Mouse (Mus musculus) hindbrain, embryonic 13.5 days (tissue): ENCODE data around the gene Rap1gap. TPM values are rescaled to one million over a fixed set of nuclear protein-coding genes. Genes with fewer than 3 reads are reported as not detected.
A peak's percentile ranks its signal among the peaks of the same experiment; 100 is the strongest.

Experiments used
- ATAC-seq: fragments of 200-750 bp; cut with Nextera tagmentation; 2 replicates; pipeline ENCODE4 v1.8.0; 2017; ENCODE audit warnings: moderate TSS enrichment; ENCODE audit not compliant: low FRiP score
- H3K27ac ChIP-seq: fragments of 300-500 bp; sonication (generic); 2 replicates; pipeline ENCODE4 v1.5.1; 2015; ENCODE audit warnings: inconsistent platforms, mild to moderate bottlenecking, moderate library complexity
- H3K27me3 ChIP-seq: fragments of 300-500 bp; sonication (generic); 2 replicates; pipeline ENCODE4 v1.6.1; 2015; ENCODE audit warnings: mild to moderate bottlenecking, inconsistent platforms
- H3K36me3 ChIP-seq: fragments of 300-500 bp; sonication (generic); 2 replicates; pipeline ENCODE4 v1.6.1; 2015; ENCODE audit warnings: mild to moderate bottlenecking, inconsistent platforms
- H3K4me1 ChIP-seq: fragments of 300-500 bp; sonication (generic); replicated peaks from 2 replicates; pipeline ENCODE4 v1.6.1; 2015; ENCODE audit warnings: inconsistent platforms
- H3K4me2 ChIP-seq: fragments of 300-500 bp; sonication (generic); 2 replicates; pipeline ENCODE4 v1.6.1; 2015; ENCODE audit warnings: inconsistent platforms, mild to moderate bottlenecking, moderate library complexity
- H3K4me3 ChIP-seq: fragments of 300-500 bp; sonication (generic); 2 replicates; pipeline ENCODE4 v1.5.1; 2015; ENCODE audit warnings: mild to moderate bottlenecking, inconsistent platforms
- H3K9ac ChIP-seq: fragments of 300-500 bp; sonication (generic); 2 replicates; pipeline ENCODE4 v1.6.1; 2015; ENCODE audit warnings: mild to moderate bottlenecking, inconsistent platforms
- H3K9me3 ChIP-seq: fragments of 300-500 bp; sonication (generic); 2 replicates; pipeline ENCODE4 v1.6.1; 2016; ENCODE audit warnings: inconsistent platforms
- WGBS: fragments of 180-500 bp; shearing (Covaris S2); methylation state at CpG from one replicate; pipeline ENCODE4 v1.1.7; 2015; 5-methylcytosine and 5-hydroxymethylcytosine counted together
- polyA plus RNA-seq: library from polyadenylated mRNA; unstranded; fragments of >200 nt; fragmentation: Nextera tagmentation; extraction: Ambion mirVana; gene quantifications from 2 replicates; pipeline ENCODE4 v1.2.1, GENCODE M21; 2015

The Rap1gap gene
- polyA plus RNA-seq, 1 experiment from 2014 or later, result 39.2 TPM

DNA sequence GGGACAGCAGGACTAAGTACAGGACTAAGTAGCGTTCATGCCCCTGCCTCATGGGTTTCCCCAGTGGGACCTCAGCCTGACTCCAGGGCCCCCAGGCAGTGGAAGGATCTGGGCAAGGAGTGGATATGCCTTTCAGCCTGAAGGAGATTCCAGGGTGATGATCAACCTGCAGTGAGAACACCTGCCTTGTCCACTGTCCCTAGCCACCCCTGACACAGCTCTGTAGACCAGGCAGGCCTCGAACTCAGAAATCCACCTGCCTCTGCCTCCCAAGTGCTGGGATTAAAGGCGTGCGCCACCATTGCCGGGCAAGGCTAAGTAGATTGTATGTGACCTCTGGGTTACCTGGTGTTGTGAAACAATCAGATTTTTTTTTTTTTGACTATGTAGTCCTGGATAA is 1.3 kb downstream of the Rap1gap start:
- no peaks in the 10 kb centered on the region for H3K36me3 ChIP-seq
- peak overlapping the region; percentile 62 for H3K4me3 ChIP-seq
- H3K4me1 ChIP-seq, result peaks cover 54% of the 10 kb centered on the region
- H3K9me3 ChIP-seq, result no peaks in the 10 kb centered on the region
- 86% methylated on average over 5 of the region's 5 CpGs for WGBS
- peaks cover 30% of the 10 kb centered on the region for H3K27me3 ChIP-seq
- no peak for ATAC-seq
- no peak overlapping the region for H3K27ac ChIP-seq
- H3K4me2 ChIP-seq, result peak overlapping the region; percentile 85
- peak overlapping the region; percentile 91 for H3K9ac ChIP-seq

DNA sequence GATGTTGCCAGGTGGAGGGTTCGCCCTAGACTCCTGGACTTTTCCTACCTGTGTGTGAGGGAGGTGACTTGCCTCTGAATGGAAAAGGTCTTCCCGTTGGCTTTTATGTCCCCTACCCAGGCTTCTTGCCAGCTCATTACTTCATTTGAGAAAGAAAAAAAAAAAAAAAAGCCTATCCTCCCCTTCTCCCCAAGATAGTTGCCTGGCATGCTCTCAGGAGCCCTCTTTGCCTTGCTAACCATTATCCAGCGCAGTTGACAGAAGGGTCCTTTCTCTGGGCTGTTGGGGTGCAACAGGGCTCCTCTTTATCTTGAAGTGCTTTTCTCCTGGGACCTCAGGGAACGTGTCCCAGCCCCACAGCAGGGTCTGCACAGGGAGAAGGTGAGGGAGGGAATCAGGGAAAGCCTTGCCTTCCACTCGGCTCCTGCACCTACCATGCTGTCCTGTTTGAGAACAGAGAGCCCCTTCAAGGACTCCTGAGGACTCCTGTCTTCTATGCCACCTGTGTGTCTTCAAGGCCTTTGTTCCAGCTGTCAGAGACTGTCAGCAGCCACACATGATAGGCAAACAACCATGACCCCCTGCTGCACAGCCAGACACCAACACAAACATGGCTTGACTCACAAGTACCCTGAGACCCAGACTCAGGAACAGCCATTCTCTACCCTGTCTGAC is 1.9 kb downstream of the Rap1gap start:
- Histone ChIP-seq H3K27ac (no peak overlapping the region), H3K27me3 (peaks cover 30% of the 10 kb centered on the region), H3K9ac (peak overlapping the region; percentile 59), H3K36me3 (no peaks in the 10 kb centered on the region), H3K4me2 (peak overlapping the region; percentile 85; the same call in 1 of the 2 replicates), H3K4me3 (no peak overlapping the region), H3K4me1 (peaks cover 50% of the 10 kb centered on the region), H3K9me3 (no peaks in the 10 kb centered on the region)
- 50% methylated on average over 5 of the region's 5 CpGs for WGBS
- ATAC-seq, result no peak

DNA sequence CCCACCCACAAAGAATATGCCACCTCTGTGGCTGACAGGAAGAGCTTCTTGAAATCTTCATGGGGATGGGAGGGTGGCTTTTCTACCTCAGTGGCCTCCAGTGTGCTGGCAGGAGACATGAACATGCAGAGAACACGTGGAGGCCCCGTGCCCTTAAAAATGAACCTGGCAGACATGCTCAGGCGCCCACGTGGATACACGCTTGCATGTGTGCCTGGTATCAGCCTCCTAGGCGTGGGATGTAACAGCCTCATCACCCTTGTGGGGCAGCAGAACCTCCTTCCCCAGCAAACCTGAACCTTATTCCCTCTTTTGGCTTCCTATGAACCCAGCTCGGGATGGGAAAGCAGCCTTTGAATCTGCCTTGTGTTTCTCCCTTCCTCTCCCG is 2.4 kb downstream of the Rap1gap start:
- Histone ChIP-seq H3K27ac (0 out of 2 replicates have a peak overlapping the region, but pooled peaks have one; percentile 40), H3K4me3 (no peak overlapping the region), H3K4me1 (peaks cover 47% of the 10 kb centered on the region), H3K4me2 (peak overlapping the region; percentile 85; the same call in 1 of the 2 replicates), H3K36me3 (no peaks in the 10 kb centered on the region), H3K9me3 (no peaks in the 10 kb centered on the region), H3K9ac (peak overlapping the region; percentile 59), H3K27me3 (peaks cover 34% of the 10 kb centered on the region)
- ATAC-seq, result no peak
- WGBS, result 60% methylated on average over 8 of the region's 8 CpGs

DNA sequence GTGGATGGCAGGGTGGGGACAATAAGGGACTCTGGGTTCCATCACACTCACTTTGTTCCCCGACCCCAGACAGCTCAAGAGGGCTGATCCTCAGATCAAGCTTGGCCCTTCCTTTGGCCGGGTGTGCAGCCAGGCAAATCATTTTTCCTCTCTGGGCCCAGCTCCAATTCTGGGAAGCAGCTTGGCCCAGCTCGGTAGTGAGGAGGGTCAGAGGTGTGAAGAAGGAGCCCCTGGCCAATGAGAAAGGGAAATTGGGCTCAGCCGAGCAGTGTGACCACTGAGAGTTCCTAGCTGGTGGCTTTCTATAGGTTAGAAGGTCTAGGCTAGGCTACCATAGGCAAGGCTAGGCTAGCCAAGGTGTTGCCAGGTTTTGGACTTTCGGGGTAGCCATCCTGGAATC is 3.2 kb downstream of the Rap1gap start:
- H3K27me3 ChIP-seq, result peaks cover 35% of the 10 kb centered on the region
- no peaks in the 10 kb centered on the region for H3K9me3 ChIP-seq
- WGBS, result 61% methylated on average over 5 of the region's 5 CpGs

DNA sequence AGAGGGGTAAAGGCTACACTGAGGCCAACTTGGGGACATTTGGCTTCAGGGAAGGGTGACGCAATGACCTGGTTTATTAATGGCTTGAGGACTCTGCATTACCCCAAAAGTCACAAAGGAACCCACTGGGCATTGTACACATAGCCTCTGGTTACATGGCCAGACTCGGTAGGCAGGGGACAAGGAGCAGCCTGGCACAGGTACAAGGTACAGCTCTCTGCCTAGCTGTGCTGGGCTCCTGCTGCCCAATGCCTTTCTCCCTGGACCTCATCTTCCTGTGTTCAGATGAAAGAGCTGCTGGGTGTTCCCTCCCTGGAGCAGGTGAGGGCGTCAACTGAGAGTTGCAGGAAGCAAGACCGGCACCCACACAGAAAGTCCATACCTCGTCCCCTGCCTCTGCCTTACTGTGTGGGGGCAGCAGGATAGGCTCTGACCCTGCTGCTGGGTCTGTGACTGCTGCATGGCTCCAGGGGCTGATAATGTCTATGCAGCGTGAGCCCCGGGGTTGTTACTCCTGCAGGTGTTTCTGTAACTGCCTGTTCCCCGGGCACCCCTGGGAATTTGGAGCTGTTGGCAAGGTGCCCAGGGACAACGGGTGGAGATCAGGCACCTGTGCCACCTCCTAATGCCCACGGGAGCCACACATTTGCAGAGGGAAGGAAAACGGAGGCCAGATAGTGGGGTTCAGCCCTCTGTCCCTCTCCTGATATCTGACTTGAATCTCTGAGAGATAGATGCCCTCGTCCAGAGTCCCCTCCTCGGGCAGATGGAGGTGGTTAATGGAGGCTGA is 7.4 kb downstream of the Rap1gap start:
- Histone ChIP-seq H3K27ac (no peak overlapping the region), H3K9ac (no peak overlapping the region), H3K36me3 (no peaks in the 10 kb centered on the region), H3K27me3 (peaks cover 8% of the 10 kb centered on the region; the same call in 1 of the 2 replicates), H3K9me3 (no peaks in the 10 kb centered on the region), H3K4me1 (peaks cover 34% of the 10 kb centered on the region), H3K4me2 (no peak overlapping the region), H3K4me3 (no peak overlapping the region)
- 76% methylated on average over 13 of the region's 13 CpGs for WGBS
- no peak for ATAC-seq

More for the DNA sequence above, 3.2 kb downstream of the Rap1gap start:
- H3K36me3 ChIP-seq, result no peaks in the 10 kb centered on the region
- no peak for ATAC-seq
- H3K27ac ChIP-seq, result peak overlapping the region; percentile 40; the same call in 1 of the 2 replicates
- H3K4me1 ChIP-seq, result peaks cover 49% of the 10 kb centered on the region
- H3K9ac ChIP-seq, result peak overlapping the region; percentile 59; the same call in 1 of the 2 replicates
- H3K4me3 ChIP-seq, result no peak overlapping the region
- no peak overlapping the region for H3K4me2 ChIP-seq

DNA sequence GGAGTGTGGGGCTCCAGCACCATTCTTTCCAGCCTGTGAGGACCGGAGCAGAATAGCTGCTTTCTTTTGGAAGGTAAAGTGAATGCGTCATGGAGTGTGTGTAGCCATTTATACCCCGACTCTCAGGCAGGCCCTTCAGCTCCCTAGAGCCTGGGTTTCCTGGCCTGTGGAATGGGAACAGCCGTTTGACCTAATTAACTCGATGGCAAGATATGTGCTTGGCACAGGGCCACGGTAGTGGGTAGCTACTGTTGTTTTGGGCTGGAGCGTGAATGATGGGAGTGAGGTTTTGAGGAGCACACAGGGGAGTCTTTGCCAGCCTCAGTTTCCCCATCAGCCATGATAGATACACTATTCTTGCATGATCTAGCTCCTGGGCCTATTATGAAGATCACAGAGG is 11.0 kb downstream of the Rap1gap start:
- no peak overlapping the region for H3K9ac ChIP-seq
- ATAC-seq, result no peak
- H3K27me3 ChIP-seq, result peaks cover 25% of the 10 kb centered on the region; the same call in 1 of the 2 replicates
- no peaks in the 10 kb centered on the region for H3K36me3 ChIP-seq
- no peak overlapping the region for H3K4me3 ChIP-seq
- H3K27ac ChIP-seq, result no peak overlapping the region
- no peak overlapping the region for H3K4me2 ChIP-seq
- H3K9me3 ChIP-seq, result no peaks in the 10 kb centered on the region
- peaks cover 26% of the 10 kb centered on the region for H3K4me1 ChIP-seq
- WGBS, result 58% methylated on average over 7 of the region's 7 CpGs

DNA sequence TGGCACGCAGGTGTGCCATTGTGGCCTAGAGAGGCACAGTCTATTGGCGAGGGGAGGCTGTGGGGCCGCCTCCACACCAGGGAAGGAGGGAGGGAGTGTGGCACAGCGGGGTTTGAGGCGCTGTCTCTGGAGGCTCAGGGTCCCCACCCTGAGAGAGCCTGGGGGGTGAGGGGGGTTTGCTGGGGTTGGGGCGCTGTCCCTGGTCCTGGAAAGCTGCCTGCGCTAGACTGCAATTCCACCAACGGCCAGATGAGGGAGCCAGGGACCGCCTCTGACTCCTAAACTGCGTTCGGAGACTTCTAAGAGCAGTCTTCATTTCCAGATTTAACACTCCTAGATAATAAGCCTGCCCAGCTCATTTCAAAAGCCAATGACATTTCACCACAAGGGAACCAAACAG is 11.5 kb downstream of the Rap1gap start:
- Histone ChIP-seq H3K36me3 (no peaks in the 10 kb centered on the region), H3K27ac (no peak overlapping the region), H3K9me3 (no peaks in the 10 kb centered on the region), H3K4me2 (no peak overlapping the region), H3K4me1 (peaks cover 31% of the 10 kb centered on the region), H3K4me3 (no peak overlapping the region), H3K9ac (no peak overlapping the region), H3K27me3 (peaks cover 29% of the 10 kb centered on the region; the same call in 1 of the 2 replicates)
- no peak for ATAC-seq
- 11% methylated on average over 11 of the region's 11 CpGs for WGBS

DNA sequence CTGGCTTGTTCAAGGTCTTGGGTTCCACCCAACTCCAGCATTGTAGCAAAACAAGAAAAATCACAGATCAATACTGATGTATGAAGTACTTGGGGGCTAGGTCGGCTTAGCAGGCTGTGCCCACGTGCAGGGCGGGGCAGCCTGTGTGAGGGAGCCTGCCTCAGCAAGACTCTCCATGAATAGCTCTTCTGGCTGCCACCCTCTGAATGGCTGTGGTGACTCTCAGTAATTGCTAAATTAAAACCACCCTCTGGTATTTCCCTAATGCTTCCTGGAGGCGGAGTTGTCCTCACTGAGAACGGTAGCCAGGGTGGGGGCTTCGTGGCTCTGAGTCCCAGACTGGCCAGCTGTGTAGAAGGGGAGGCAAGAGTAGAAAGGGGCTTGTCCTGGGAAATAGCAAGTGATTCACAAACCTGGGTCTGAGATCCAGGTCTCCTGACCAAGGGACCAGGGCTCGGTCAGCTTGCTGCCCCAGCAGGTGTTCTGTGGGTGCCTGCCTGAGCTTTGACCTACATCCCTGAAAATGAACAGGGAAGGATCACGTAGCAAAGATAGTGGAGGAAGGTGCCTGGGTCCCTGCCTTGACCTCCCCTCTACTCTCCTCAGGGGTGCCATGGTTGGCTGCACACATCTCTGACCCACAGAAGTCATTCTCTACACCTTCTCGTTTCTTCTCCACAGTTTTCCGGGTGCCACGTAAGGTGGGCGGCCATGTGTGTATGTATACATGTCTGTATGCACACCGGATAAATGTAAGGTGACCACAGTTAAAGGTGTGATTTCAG is 12.4 kb downstream of the Rap1gap start:
- Histone ChIP-seq H3K4me3 (no peak overlapping the region), H3K27ac (no peak overlapping the region), H3K9ac (0 out of 2 replicates have a peak overlapping the region, but pooled peaks have one; percentile 5), H3K9me3 (no peaks in the 10 kb centered on the region), H3K27me3 (peaks cover 31% of the 10 kb centered on the region), H3K4me2 (no peak overlapping the region), H3K36me3 (no peaks in the 10 kb centered on the region), H3K4me1 (peaks cover 39% of the 10 kb centered on the region)
- WGBS, result 73% methylated on average over 13 of the region's 13 CpGs
- no peak for ATAC-seq

DNA sequence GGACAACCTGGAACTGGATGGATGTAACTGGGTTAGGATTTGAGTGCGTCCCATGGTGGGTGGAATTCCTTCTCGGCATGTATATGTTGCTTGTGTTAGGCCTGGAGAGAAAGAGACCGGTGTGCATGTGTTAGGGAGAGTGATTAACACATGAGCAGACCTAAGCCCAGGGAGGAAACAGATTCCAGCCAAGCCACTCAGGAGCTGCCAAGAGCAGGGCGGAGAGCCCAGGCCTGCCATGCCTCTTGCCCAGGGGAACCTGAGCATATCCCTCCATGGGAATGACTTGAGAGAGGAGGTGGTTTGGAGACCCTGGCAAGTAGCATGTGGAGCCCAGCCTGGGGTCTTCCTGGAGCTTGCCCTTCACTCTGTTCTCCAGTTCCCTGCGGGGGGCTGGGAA is 13.4 kb downstream of the Rap1gap start:
- 82% methylated on average over 5 of the region's 5 CpGs for WGBS
- Histone ChIP-seq H3K4me3 (no peak overlapping the region), H3K36me3 (no peaks in the 10 kb centered on the region), H3K4me2 (no peak overlapping the region), H3K9me3 (no peaks in the 10 kb centered on the region), H3K27ac (no peak overlapping the region), H3K4me1 (peaks cover 46% of the 10 kb centered on the region), H3K27me3 (peaks cover 35% of the 10 kb centered on the region), H3K9ac (no peak overlapping the region)
- no peak for ATAC-seq

DNA sequence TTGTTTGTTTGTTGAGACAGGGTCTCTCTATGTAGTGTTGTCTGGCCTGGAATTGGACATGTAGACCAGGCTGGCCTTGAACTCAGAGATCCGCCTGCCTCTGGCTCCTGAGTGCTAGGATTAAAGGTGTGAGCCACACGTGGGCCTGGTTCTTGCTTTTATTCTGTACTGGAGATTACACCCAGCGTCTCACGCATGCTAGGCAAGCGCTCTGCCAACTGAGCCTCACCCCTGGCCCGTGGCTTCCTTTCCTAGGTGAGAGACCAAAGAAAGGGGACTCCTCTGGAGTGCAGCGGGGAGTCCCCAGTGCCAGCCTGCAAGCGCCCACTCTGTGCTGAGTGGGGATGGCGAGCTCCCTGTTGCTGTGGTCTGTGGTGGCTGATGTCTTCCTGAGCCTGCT is 14.0 kb downstream of the Rap1gap start:
- no peak for ATAC-seq
- Histone ChIP-seq H3K4me1 (peaks cover 47% of the 10 kb centered on the region), H3K27me3 (peaks cover 40% of the 10 kb centered on the region), H3K27ac (no peak overlapping the region), H3K9me3 (no peaks in the 10 kb centered on the region), H3K9ac (no peak overlapping the region), H3K36me3 (no peaks in the 10 kb centered on the region), H3K4me3 (no peak overlapping the region), H3K4me2 (no peak overlapping the region)
- WGBS, result 75% methylated on average over 9 of the region's 9 CpGs

DNA sequence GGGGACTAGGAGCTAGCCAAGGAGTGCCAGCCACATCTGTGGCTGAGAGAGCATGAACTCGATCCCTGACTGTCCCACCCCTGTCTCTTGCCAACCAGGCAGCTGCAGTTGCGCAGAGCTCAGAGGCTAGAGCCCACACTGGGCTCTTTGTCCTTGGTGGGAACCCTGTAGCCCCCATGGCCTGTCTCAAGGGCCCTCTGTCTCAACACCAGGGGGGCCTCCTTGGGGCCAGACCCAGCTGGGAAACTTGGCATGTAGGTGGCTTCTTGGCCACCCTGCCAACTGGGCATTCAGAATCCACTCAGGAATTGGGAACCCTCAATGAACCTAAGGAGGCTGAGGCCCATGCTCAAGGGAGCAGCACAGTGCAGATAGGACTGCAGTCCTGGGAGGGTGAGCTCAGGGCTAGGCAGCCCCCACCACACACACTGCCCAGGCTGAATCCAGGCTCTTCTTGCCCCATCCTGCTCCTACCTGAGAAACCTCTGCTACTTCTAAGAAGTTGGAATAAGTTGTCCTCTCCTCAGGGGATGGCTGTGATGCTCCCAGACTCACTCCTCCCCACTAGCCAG is 15.5 kb downstream of the Rap1gap start:
- H3K9ac ChIP-seq, result no peak overlapping the region; the same call in 1 of the 2 replicates
- no peaks in the 10 kb centered on the region for H3K36me3 ChIP-seq
- 82% methylated on average over 2 of the region's 2 CpGs for WGBS
- H3K27ac ChIP-seq, result peak overlapping the region; percentile 77
- no peak overlapping the region for H3K4me2 ChIP-seq
- ATAC-seq, result no peak
- no peak overlapping the region for H3K4me3 ChIP-seq
- no peaks in the 10 kb centered on the region for H3K9me3 ChIP-seq
- peaks cover 43% of the 10 kb centered on the region for H3K4me1 ChIP-seq
- peaks cover 48% of the 10 kb centered on the region for H3K27me3 ChIP-seq

DNA sequence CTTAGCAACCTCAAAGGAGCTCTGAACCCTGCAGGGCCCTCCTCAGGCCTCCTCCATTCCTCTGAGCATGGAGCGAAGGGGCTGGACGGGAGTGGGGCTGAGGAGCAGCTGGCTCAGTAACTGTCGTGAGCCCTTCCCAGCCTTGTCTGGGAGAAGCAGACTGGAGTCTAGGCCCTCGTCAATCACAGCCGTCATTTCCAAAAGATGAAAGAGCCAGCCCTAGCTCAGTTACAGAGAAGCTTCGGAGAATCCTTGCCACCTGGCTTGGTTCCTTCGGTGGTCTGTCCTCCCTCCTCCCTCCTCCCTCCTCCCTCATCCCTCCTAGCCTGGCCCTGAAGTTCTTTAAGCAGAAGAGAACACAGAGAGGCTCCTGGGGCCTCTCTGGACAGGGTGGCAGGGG is 16.2 kb downstream of the Rap1gap start:
- H3K9ac ChIP-seq, result peak overlapping the region; percentile 71; the same call in 1 of the 2 replicates
- peak overlapping the region; percentile 72 for H3K4me2 ChIP-seq
- no peak overlapping the region for H3K4me3 ChIP-seq
- peaks cover 47% of the 10 kb centered on the region for H3K4me1 ChIP-seq
- H3K9me3 ChIP-seq, result no peaks in the 10 kb centered on the region
- no peak for ATAC-seq
- WGBS, result 25% methylated on average over 7 of the region's 7 CpGs
- no peaks in the 10 kb centered on the region for H3K36me3 ChIP-seq
- H3K27me3 ChIP-seq, result peaks cover 48% of the 10 kb centered on the region
- peak overlapping the region; percentile 77 for H3K27ac ChIP-seq
